25 mouse cellular contexts compared by ENCODE assay signal in the genomic region with DNA sequence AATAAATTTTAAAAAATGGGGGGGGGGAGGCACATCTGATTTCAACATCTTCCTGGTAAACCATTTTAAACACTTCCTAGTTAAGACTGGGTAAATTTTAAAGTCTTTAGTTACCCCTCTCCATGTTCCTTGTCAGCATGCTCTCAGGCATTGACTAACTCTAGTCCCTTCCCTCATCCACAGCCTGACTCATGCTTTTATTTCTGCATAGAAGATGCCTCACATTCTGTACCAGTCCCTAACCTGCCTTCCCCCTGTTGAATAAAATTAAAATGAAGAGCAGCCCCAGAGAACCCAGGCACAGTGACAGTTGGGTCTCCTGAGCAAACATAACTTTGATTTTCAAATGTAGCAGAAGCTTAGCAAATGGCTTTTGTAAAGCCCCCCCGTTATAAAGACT. TPM values are rescaled to one million over a fixed set of nuclear protein-coding genes. Genes with fewer than 3 reads are reported as not detected.
A peak's percentile ranks its signal among the peaks of the same experiment; 100 is the strongest.
DNase-seq lines count a peak whose midpoint lies in the region; ATAC-seq and TF ChIP-seq lines count a peak whose summit lies in the region.
"Had no signal": no experiment of that assay in that cellular context is flagged by ENCODE, and none has a peak within 500 bp of the region (broad histone marks: within the 10 kb centered on the region; RNA-seq: fewer than 3 reads in every experiment).

No protein-coding gene starts in this region.

- H3K9me3 ChIP-seq in forebrain, embryonic 12.5 days, result no peaks in the 10 kb centered on the region
- H3K9me3 ChIP-seq: embryonic facial prominence, embryonic 12.5 days; embryonic facial prominence, embryonic 15.5 days; forebrain, embryonic 15.5 days; heart, embryonic 15.5 days; hindbrain, embryonic 12.5 days; hindbrain, embryonic 15.5 days had no signal

- intact Hi-C loops in gastrocnemius, adult 2 months (cut with DNase I), result no loop called here

- ATAC-seq in forebrain, embryonic 12.5 days (ENCODE audit: low FRiP score), result no peak
- ATAC-seq: activated CD4-positive, CD25-positive, alpha-beta regulatory T cell, adult 4 months; CD4-positive, CD25-positive, alpha-beta regulatory T cell, adult 4 months; forebrain, embryonic 15.5 days; intestine, postnatal 0 days had no signal

- DNase-seq in gastrocnemius, adult 2 months, result no peak
- DNase-seq in gastrocnemius, postnatal 25 days, result no peak
- no peak for DNase-seq in layer of hippocampus, adult 2 months (ENCODE audit: low spot score in 2 of 2)
- DNase-seq in layer of hippocampus, adult 9-11 months, result no peak
- DNase-seq: adrenal gland, adult 8-10 months; adrenal gland, postnatal 36 days; cerebellum, adult 11 months; cerebellum, adult 2 months; cerebellum, adult 9-11 months; cerebellum, postnatal 25 days; gastrocnemius, postnatal 36 days; heart, postnatal 14 days; kidney, adult 2 months had no signal

- H3K79me2 ChIP-seq in myocyte (ENCODE audit: control insufficient read depth, insufficient read depth), result no peaks in the 10 kb centered on the region

- 48% methylated on average over 1 of the region's 1 CpGs for WGBS in forebrain, embryonic 12.5 days

- H3K27ac ChIP-seq in gastrocnemius, adult 2 months, result peak overlapping the region; percentile 82
- H3K27ac ChIP-seq in layer of hippocampus, adult 2 months, result peak overlapping the region; percentile 29; the same call in 1 of the 2 replicates
- no peak overlapping the region for H3K27ac ChIP-seq in forebrain, embryonic 12.5 days
- H3K27ac ChIP-seq: embryonic facial prominence, embryonic 12.5 days; embryonic facial prominence, embryonic 15.5 days; forebrain, embryonic 15.5 days; hindbrain, embryonic 12.5 days; hindbrain, embryonic 15.5 days had no signal

- H3K9ac ChIP-seq in forebrain, embryonic 12.5 days, result no peak overlapping the region
- H3K9ac ChIP-seq: embryonic facial prominence, embryonic 12.5 days; embryonic facial prominence, embryonic 15.5 days; forebrain, embryonic 15.5 days; heart, embryonic 15.5 days; hindbrain, embryonic 12.5 days; hindbrain, embryonic 15.5 days had no signal

- peaks cover 2% of the 10 kb centered on the region for H3K36me3 ChIP-seq in myocyte (ENCODE audit: control insufficient read depth, insufficient read depth)
- H3K36me3 ChIP-seq in forebrain, embryonic 12.5 days (replicated peaks), result no peaks in the 10 kb centered on the region
- H3K36me3 ChIP-seq: embryonic facial prominence, embryonic 12.5 days; embryonic facial prominence, embryonic 15.5 days; forebrain, embryonic 15.5 days; heart, embryonic 15.5 days; hindbrain, embryonic 12.5 days; hindbrain, embryonic 15.5 days had no signal

- peak overlapping the region; percentile 56 for H3K4me2 ChIP-seq in myocyte (ENCODE audit: low read depth)
- H3K4me2 ChIP-seq in forebrain, embryonic 12.5 days, result no peak overlapping the region
- H3K4me2 ChIP-seq: embryonic facial prominence, embryonic 12.5 days; embryonic facial prominence, embryonic 15.5 days; forebrain, embryonic 15.5 days; heart, embryonic 11.5 days; heart, embryonic 15.5 days; hindbrain, embryonic 12.5 days; hindbrain, embryonic 15.5 days had no signal

- H3K4me3 ChIP-seq in gastrocnemius, adult 2 months, result no peak overlapping the region
- H3K4me3 ChIP-seq in layer of hippocampus, adult 2 months, result no peak overlapping the region
- H3K4me3 ChIP-seq in myocyte, result no peak overlapping the region
- no peak overlapping the region for H3K4me3 ChIP-seq in forebrain, embryonic 12.5 days (replicated peaks)
- H3K4me3 ChIP-seq: embryonic facial prominence, embryonic 12.5 days; embryonic facial prominence, embryonic 15.5 days; forebrain, embryonic 15.5 days; heart, embryonic 15.5 days; hindbrain, embryonic 12.5 days; hindbrain, embryonic 15.5 days had no signal

- no peaks in the 10 kb centered on the region for H3K27me3 ChIP-seq in myocyte (ENCODE audit: control insufficient read depth, insufficient read depth, insufficient read length)
- no peaks in the 10 kb centered on the region for H3K27me3 ChIP-seq in forebrain, embryonic 12.5 days
- H3K27me3 ChIP-seq: embryonic facial prominence, embryonic 12.5 days; embryonic facial prominence, embryonic 15.5 days; forebrain, embryonic 15.5 days; heart, embryonic 15.5 days; hindbrain, embryonic 12.5 days had no signal

- H3K4me1 ChIP-seq in forebrain, embryonic 12.5 days, result no peaks in the 10 kb centered on the region
- H3K4me1 ChIP-seq: embryonic facial prominence, embryonic 15.5 days; hindbrain, embryonic 12.5 days had no signal

- H3ac ChIP-seq in myocyte (ENCODE audit: control insufficient read depth, insufficient read length), result no peak overlapping the region

- TF ChIP-seq CTCF in gastrocnemius, adult 2 months (IDR thresholded peaks at IDR 0.05), result no peak
- TF ChIP-seq CTCF in layer of hippocampus, adult 2 months (conservative IDR thresholded peaks at IDR 0.05), result no peak

- no peak for TF ChIP-seq POLR2A in myocyte (IDR thresholded peaks at IDR 0.05; ENCODE audit: insufficient read length, low read depth)

TF ChIP-seq in myocyte, 11 proteins besides CTCF, POLR2A, EP300 and RAD21:
- TF ChIP-seq TCF12 (IDR thresholded peaks at IDR 0.05; ENCODE audit: insufficient read depth, poor library complexity, severe bottlenecking), result no peak
- no peak for TF ChIP-seq MAX (IDR thresholded peaks at IDR 0.05; ENCODE audit: low read depth)
TF ChIP-seq in myocyte: peak in this region for 0.

RNA-seq across cellular contexts. Expression of a gene that starts 53.9 kb away (rescaled TPM):
- 1,000 to 10,000 TPM; 3,559 to 3,570 TPM for total RNA-seq in gastrocnemius, adult 2 months (2021)
- 1,000 to 10,000 TPM; 3,024 to 3,244 TPM for total RNA-seq in gastrocnemius, postnatal 25 days (2021)
- total RNA-seq in layer of hippocampus, adult 2 months (2021), result 100 to 1,000 TPM; 232 to 246 TPM
- 134 TPM for polyA plus RNA-seq in myocyte (2012; fragmentation: generic; extraction: Trizol)
- 35.7 and 39.3 TPM in 2 replicates for polyA plus RNA-seq in forebrain, embryonic 12.5 days (2016; fragmentation: Nextera tagmentation; extraction: Ambion mirVana)

Comparison
In these comparisons a context has a peak if more than half of its experiments do, and no peak if none do; other contexts are left out.
1. RNA of a gene that starts 53.9 kb away (total RNA-seq): 3,559 to 3,570 TPM in gastrocnemius, adult 2 months and 3,024 to 3,244 TPM in gastrocnemius, postnatal 25 days; 232 to 246 TPM in layer of hippocampus, adult 2 months; every median in the first group is over 10 times any median in the second.